Mouse (Mus musculus): ENCODE measurements around the gene Csrp1.

DNA sequence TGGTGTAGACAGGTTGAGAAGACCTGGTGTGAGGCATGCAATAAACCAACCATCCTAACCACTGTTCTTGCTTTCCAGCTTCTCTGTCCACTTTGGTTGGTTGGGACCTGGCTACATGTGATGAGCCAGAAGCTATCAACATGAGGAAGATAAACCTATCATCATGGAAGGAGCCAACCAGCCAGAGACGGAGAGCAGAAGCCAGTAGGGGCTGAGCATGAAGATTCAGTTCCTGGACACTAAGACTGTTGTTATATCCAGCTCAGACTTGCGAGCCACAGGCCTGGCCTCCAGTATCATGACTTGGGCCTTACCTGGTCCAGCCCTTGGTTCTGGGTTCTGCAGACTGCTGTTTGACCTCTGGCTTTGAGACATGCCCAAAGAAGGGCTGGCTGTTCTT, 48.5 kb downstream of the Csrp1 start:
- TF ChIP-seq CTCF (IDR thresholded peaks at IDR 0.05; ENCODE audit: insufficient read depth, low read depth, low read length) (no peak), POLR2A (IDR thresholded peaks at IDR 0.05; ENCODE audit: insufficient read depth, low read depth, low read length) (no peak)

All from olfactory bulb, adult 2 months (tissue).